Mouse (Mus musculus): ENCODE data around the gene Fam98a. TPM values are rescaled to one million over a fixed set of nuclear protein-coding genes. Genes with fewer than 3 reads are reported as not detected.

Gene Fam98a
- total and polyA plus RNA-seq, 3 experiments = 39.4 to 64.9 TPM; not detected in 1

GRCm38 (mm10) chr17:75575608-75576007 is 23.9 kb upstream of the Fam98a start:
- no peak for DNase-seq (ENCODE audit: low read depth, low spot score)
- H3K9me3 ChIP-seq (replicated peaks; ENCODE audit: insufficient read depth, low read length) = no peaks in the 10 kb centered on the region
- no peaks in the 10 kb centered on the region for H3K79me2 ChIP-seq (ENCODE audit: control insufficient read depth, insufficient read depth, low read length, poor library complexity)
- no peaks in the 10 kb centered on the region for H3K27me3 ChIP-seq (ENCODE audit: control insufficient read depth in 1 of 2, insufficient read depth in 2 of 2, low read length in 2 of 2)
- H3K9ac ChIP-seq (ENCODE audit: control insufficient read depth, low read depth, low read length, poor library complexity, severe bottlenecking) = no peak overlapping the region
- no peak overlapping the region for H3K4me3 ChIP-seq (ENCODE audit: control insufficient read depth in 1 of 2, insufficient read depth in 1 of 2, low read depth in 2 of 2, low read length in 2 of 2)
- no peaks in the 10 kb centered on the region for H3K4me1 ChIP-seq (ENCODE audit: control insufficient read depth in 1 of 2, insufficient read depth in 2 of 2, low read length in 2 of 2)
- H3K36me3 ChIP-seq (ENCODE audit: control insufficient read depth in 1 of 2, insufficient read depth in 2 of 2, low read length in 2 of 2) = no peaks in the 10 kb centered on the region
- H3K27ac ChIP-seq (ENCODE audit: control insufficient read depth, low read depth, low read length) = no peak overlapping the region
- TF ChIP-seq NRF1 (IDR thresholded peaks at IDR 0.05; ENCODE audit: insufficient read depth, low read depth, low read length, poor library complexity, severe bottlenecking) (no peak), RCOR1 (IDR thresholded peaks at IDR 0.05; ENCODE audit: low read depth, low read length) (no peak), TBP (IDR thresholded peaks at IDR 0.05; ENCODE audit: low read depth, low read length) (no peak), MYC (IDR thresholded peaks at IDR 0.05; ENCODE audit: low read depth, low read length) (no peak), KAT2A (conservative IDR thresholded peaks at IDR 0.05; ENCODE audit: low read depth, low read length) (no peak), CHD1 (IDR thresholded peaks at IDR 0.05; ENCODE audit: low read depth, low read length) (no peak), GABPA (IDR thresholded peaks at IDR 0.05; ENCODE audit: low read depth, low read length) (no peak)

GRCm38 (mm10) chr17:75558041-75558440 is 6.3 kb upstream of the Fam98a start:
- Histone ChIP-seq H3K4me1 (ENCODE audit: control insufficient read depth in 1 of 2, insufficient read depth in 2 of 2, low read length in 2 of 2) (no peaks in the 10 kb centered on the region), H3K9ac (ENCODE audit: control insufficient read depth, low read depth, low read length, poor library complexity, severe bottlenecking) (no peak overlapping the region), H3K27ac (ENCODE audit: control insufficient read depth, low read depth, low read length) (peak overlapping the region; percentile 24; the same call in 1 of the 2 replicates), H3K9me3 (replicated peaks; ENCODE audit: insufficient read depth, low read length) (peaks cover 3% of the 10 kb centered on the region; the same call in 1 of the 2 replicates), H3K79me2 (ENCODE audit: control insufficient read depth, insufficient read depth, low read length, poor library complexity) (no peaks in the 10 kb centered on the region), H3K4me3 (ENCODE audit: control insufficient read depth in 1 of 2, insufficient read depth in 1 of 2, low read depth in 2 of 2, low read length in 2 of 2) (no peak overlapping the region), H3K36me3 (ENCODE audit: control insufficient read depth in 1 of 2, insufficient read depth in 2 of 2, low read length in 2 of 2) (no peaks in the 10 kb centered on the region), H3K27me3 (ENCODE audit: control insufficient read depth in 1 of 2, insufficient read depth in 2 of 2, low read length in 2 of 2) (no peaks in the 10 kb centered on the region)
- no peak for DNase-seq (ENCODE audit: low read depth, low spot score)
- TF ChIP-seq USF1 (IDR thresholded peaks at IDR 0.05; ENCODE audit: low read depth, low read length) = no peak
- no peak for TF ChIP-seq SIN3A (IDR thresholded peaks at IDR 0.05; ENCODE audit: low read length)
- TF ChIP-seq BHLHE40 (IDR thresholded peaks at IDR 0.05; ENCODE audit: borderline replicate concordance, low read depth, low read length) = no peak
- no peak for TF ChIP-seq TCF12 (IDR thresholded peaks at IDR 0.05; ENCODE audit: low read depth, low read length)
- TF ChIP-seq ETS1 (IDR thresholded peaks at IDR 0.05; ENCODE audit: low read depth, low read length) = no peak
- TF ChIP-seq TBP (IDR thresholded peaks at IDR 0.05; ENCODE audit: low read depth, low read length) = no peak
- no peak for TF ChIP-seq NELFE (IDR thresholded peaks at IDR 0.05; ENCODE audit: low read depth, low read length)
- TF ChIP-seq POLR2A (IDR thresholded peaks at IDR 0.05; ENCODE audit: control insufficient read depth in 1 of 2, insufficient read depth in 1 of 2, low read depth in 1 of 2, low read length in 2 of 2, poor library complexity in 1 of 2) = no peak
- no peak for TF ChIP-seq EP300 (IDR thresholded peaks at IDR 0.05; ENCODE audit: low read depth in 1 of 2, low read length in 2 of 2)
- TF ChIP-seq ZC3H11A (IDR thresholded peaks at IDR 0.05; ENCODE audit: low read depth, low read length) = no peak
- TF ChIP-seq MEF2A (IDR thresholded peaks at IDR 0.05; ENCODE audit: extremely low read depth, insufficient replicate concordance, low read depth, low read length, poor library complexity, severe bottlenecking) = no peak

All from MEL (cell line).